Mouse (Mus musculus): ENCODE results near the gene Zfp119b. TPM values are rescaled to one million over a fixed set of nuclear protein-coding genes. Genes with fewer than 3 reads are reported as not detected.
A peak's percentile ranks its signal among the peaks of the same experiment; 100 is the strongest.
"Not testable (repeated sequence)": the region's sequence is repeated elsewhere in the genome, so short reads cannot be mapped to it uniquely, and the experiment has no call there.

The Zfp119b gene
- polyA plus RNA-seq, 1 experiment from 2014 or later: 3.6 TPM

DNA sequence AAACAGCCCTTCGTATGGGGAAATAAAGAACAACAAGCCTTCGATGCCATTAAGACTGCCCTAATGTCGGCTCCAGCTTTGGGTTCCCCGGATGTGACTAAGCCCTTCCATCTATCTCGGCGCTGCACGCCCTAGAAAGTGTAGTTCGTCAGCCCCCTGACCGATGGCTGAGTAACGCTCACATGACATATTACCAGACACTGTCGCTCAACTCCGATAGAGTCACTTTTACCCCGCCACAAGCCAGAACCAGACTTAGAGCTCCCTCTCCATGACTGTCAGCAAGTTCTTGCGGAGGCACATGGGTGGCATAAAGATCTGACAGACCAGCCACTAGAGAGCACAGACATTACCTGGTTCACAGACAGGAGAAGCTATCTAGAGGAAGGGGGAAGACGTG is 16.1 kb downstream of the Zfp119b start:
- Histone ChIP-seq H3K9me3 (peaks cover 16% of the 10 kb centered on the region), H3K4me2 (peak overlapping the region; percentile 87), H3K4me1 (peaks cover 11% of the 10 kb centered on the region; the same call in 1 of the 2 replicates), H3K27ac (replicated peaks) (peak overlapping the region; percentile 21; the same call in 1 of the 2 replicates), H3K27me3 (replicated peaks) (no peaks in the 10 kb centered on the region), H3K4me3 (peak overlapping the region; percentile 73), H3K9ac (no peak overlapping the region), H3K36me3 (peaks cover 3% of the 10 kb centered on the region)
- 0 out of 2 replicates have a peak, but pooled peaks have one; percentile 17 for ATAC-seq (ENCODE audit: extremely low read depth, insufficient number of reproducible peaks, low FRiP score, low TSS enrichment)
- WGBS: 84% methylated on average over 15 of the region's 15 CpGs

GRCm38 (mm10) chr17:55932635-55933034 is 16.7 kb downstream of the Zfp119b start:
- H3K4me3 ChIP-seq: peak overlapping the region; percentile 73
- peaks cover 12% of the 10 kb centered on the region for H3K9me3 ChIP-seq
- no peak for ATAC-seq (ENCODE audit: extremely low read depth, insufficient number of reproducible peaks, low FRiP score, low TSS enrichment)
- H3K9ac ChIP-seq: peak overlapping the region; percentile 85
- no peaks in the 10 kb centered on the region for H3K27me3 ChIP-seq (replicated peaks)
- H3K4me1 ChIP-seq: peaks cover 11% of the 10 kb centered on the region; the same call in 1 of the 2 replicates
- 69% methylated on average over 2 of the region's 2 CpGs for WGBS
- H3K4me2 ChIP-seq: peak overlapping the region; percentile 87
- no peaks in the 10 kb centered on the region; the same call in 1 of the 2 replicates for H3K36me3 ChIP-seq
- peak overlapping the region; percentile 21 for H3K27ac ChIP-seq (replicated peaks)

- 3% methylated on average over 33 of the region's 33 CpGs for WGBS
- Histone ChIP-seq H3K36me3 (no peaks in the 10 kb centered on the region; the same call in 1 of the 2 replicates), H3K27me3 (replicated peaks) (no peaks in the 10 kb centered on the region), H3K27ac (replicated peaks) (peak overlapping the region; percentile 73), H3K4me3 (peak overlapping the region; percentile 73), H3K9me3 (peaks cover 5% of the 10 kb centered on the region; the same call in 1 of the 2 replicates), H3K4me2 (peak overlapping the region; percentile 87), H3K9ac (peak overlapping the region; percentile 85), H3K4me1 (peaks cover 11% of the 10 kb centered on the region; the same call in 1 of the 2 replicates)
- ATAC-seq (ENCODE audit: extremely low read depth, insufficient number of reproducible peaks, low FRiP score, low TSS enrichment): peak; percentile 78
These were observed 17.5 kb downstream of the Zfp119b start for GRCm38 (mm10) chr17:55931553-55932502.

GRCm38 (mm10) chr17:55906669-55907068 is 42.6 kb downstream of the Zfp119b start:
- Histone ChIP-seq H3K4me3 (no peak overlapping the region), H3K27ac (replicated peaks) (no peak overlapping the region), H3K9ac (no peak overlapping the region), H3K9me3 (no peaks in the 10 kb centered on the region), H3K36me3 (no peaks in the 10 kb centered on the region), H3K4me1 (no peaks in the 10 kb centered on the region), H3K27me3 (replicated peaks) (no peaks in the 10 kb centered on the region), H3K4me2 (no peak overlapping the region)
- ATAC-seq (ENCODE audit: extremely low read depth, insufficient number of reproducible peaks, low FRiP score, low TSS enrichment): no peak

DNA sequence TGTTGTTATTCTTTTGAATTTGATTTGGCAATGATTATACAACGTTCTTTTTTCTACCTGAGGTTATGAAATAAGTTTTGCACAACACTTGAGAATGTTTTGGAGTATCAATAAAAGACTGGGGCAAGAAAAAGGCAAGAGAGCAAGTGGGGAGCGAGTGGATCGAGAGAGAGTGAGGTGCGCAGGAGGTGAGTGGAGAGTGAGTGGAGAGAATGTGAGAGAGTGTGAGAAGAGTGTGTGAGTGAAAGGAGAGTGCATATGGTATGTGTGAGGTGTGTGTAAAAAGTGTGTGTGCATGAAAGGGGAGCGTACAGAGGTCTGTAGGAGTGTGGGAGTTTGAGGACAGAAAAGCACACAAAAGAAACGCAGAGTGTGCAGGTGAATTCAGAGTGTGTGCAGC is 45.2 kb downstream of the Zfp119b start:
- Histone ChIP-seq H3K27me3 (replicated peaks) (no peaks in the 10 kb centered on the region), H3K4me2 (no peak overlapping the region), H3K9me3 (peaks cover 5% of the 10 kb centered on the region; the same call in 1 of the 2 replicates), H3K4me1 (no peaks in the 10 kb centered on the region), H3K36me3 (no peaks in the 10 kb centered on the region), H3K27ac (replicated peaks) (no peak overlapping the region), H3K9ac (no peak overlapping the region), H3K4me3 (no peak overlapping the region)
- 62% methylated on average over 6 of the region's 6 CpGs for WGBS
- no peak for ATAC-seq (ENCODE audit: extremely low read depth, insufficient number of reproducible peaks, low FRiP score, low TSS enrichment)

DNA sequence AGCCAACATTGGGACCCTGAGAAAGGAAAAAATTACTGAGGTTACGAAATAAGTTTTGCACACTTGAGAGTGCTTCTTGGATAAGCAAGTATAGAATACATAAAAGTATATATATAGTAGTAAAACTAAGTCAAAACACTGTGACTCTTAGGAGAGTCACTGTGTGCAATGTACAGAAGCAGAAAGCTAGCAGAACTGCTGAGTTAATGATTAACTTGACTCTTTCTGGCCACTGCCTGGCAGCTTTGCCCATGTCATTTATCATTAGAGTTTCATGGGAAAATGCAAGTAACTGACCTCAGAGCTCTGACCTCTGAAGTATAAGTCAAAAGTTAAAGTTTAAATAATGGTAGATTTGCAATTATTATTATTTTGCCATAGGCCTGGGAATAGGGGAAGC is 45.6 kb downstream of the Zfp119b start:
- 65% methylated on average over 1 of the region's 1 CpGs for WGBS
- H3K4me3 ChIP-seq: no peak overlapping the region
- no peak for ATAC-seq (ENCODE audit: extremely low read depth, insufficient number of reproducible peaks, low FRiP score, low TSS enrichment)
- H3K4me1 ChIP-seq: no peaks in the 10 kb centered on the region
- H3K36me3 ChIP-seq: 0 out of 2 replicates have a peak, but pooled peaks cover 3% of the 10 kb centered on the region
- H3K27me3 ChIP-seq (replicated peaks): no peaks in the 10 kb centered on the region
- H3K9me3 ChIP-seq: peaks cover 9% of the 10 kb centered on the region; the same call in 1 of the 2 replicates
- no peak overlapping the region for H3K9ac ChIP-seq
- H3K4me2 ChIP-seq: no peak overlapping the region
- H3K27ac ChIP-seq (replicated peaks): no peak overlapping the region

DNA sequence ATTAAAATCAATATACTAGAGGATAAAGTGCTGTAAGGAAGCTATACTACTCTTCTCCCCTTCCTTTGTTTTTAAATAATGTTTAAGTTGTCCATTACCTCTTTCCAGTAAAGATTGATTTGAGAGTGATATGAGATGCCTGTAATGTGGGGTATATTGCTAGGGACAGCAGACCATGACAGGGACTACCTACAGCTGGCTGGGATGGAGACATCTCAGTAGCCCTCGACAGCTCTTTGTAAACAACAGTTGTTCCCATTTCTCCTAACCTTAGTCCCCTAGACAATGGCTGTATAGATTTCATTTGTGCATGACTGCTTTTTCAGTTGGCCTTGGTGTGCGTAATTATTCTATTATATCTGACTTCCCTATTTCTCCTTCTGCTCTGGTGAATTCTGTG is 46.2 kb downstream of the Zfp119b start:
- no peak overlapping the region for H3K4me2 ChIP-seq
- H3K4me1 ChIP-seq: no peaks in the 10 kb centered on the region
- peaks cover 14% of the 10 kb centered on the region for H3K9me3 ChIP-seq
- H3K4me3 ChIP-seq: no peak overlapping the region
- H3K9ac ChIP-seq: no peak overlapping the region
- WGBS: 62% methylated on average over 2 of the region's 2 CpGs
- no peak overlapping the region for H3K27ac ChIP-seq (replicated peaks)
- no peaks in the 10 kb centered on the region for H3K27me3 ChIP-seq (replicated peaks)
- H3K36me3 ChIP-seq: peaks cover 9% of the 10 kb centered on the region
- ATAC-seq (ENCODE audit: extremely low read depth, insufficient number of reproducible peaks, low FRiP score, low TSS enrichment): no peak

DNA sequence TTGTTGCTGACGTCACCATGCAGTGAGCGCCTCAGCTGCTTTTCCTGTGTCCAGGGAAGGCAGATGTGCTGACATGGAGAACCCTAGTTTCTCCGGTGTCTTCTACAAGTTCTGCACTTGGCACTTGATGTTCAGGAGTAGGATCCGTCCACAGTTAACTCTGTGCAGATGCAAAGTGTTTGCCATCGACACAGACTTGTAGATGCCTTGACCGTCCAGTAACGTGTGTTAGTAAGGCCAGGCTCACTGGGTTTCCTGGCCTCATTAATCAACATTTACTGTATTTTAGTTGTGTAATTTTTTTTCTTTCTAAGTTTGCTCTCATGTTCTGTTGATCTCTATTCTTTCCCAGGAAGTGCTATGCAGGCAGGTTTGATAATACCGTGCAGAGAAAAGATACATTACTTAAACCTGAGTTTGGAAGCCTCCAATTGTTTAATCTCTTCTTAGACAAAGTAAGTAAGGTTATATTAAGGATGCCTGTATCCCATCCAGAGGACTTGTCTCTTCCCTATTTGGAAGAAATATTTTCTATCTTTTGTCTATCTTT is 56.8 kb downstream of the Zfp119b start:
- Histone ChIP-seq H3K27ac (replicated peaks) (peak overlapping the region; percentile 83), H3K4me2 (peak overlapping the region; percentile 74), H3K36me3 (peaks cover 22% of the 10 kb centered on the region), H3K4me3 (peak overlapping the region; percentile 60), H3K9ac (peak overlapping the region; percentile 79)
- 11% methylated on average over 6 of the region's 8 CpGs for WGBS
- not testable (repeated sequence) for ATAC-seq (ENCODE audit: extremely low read depth, insufficient number of reproducible peaks, low FRiP score, low TSS enrichment); H3K27me3 ChIP-seq (replicated peaks); H3K9me3 ChIP-seq; H3K4me1 ChIP-seq

Other genes with a start within 250 kb of the Zfp119b start
- gene Pot1b, start 236.9 kb downstream of the Zfp119b start, polyA plus RNA-seq (2015; fragmentation: Nextera tagmentation; extraction: Ambion mirVana): 4.1 and 6.4 TPM in 2 replicates
- gene Adgre4, start 199.5 kb downstream of the Zfp119b start, polyA plus RNA-seq (2015; fragmentation: Nextera tagmentation; extraction: Ambion mirVana): 0.13 and 0.16 TPM in 2 replicates
- 5.7 and 6.0 TPM in 2 replicates for gene Zfp119a, start 70.6 kb downstream of the Zfp119b start, polyA plus RNA-seq (2015; fragmentation: Nextera tagmentation; extraction: Ambion mirVana)
- 6.4 and 7.9 TPM in 2 replicates for gene Zfp959, start 57.4 kb downstream of the Zfp119b start, polyA plus RNA-seq (2015; fragmentation: Nextera tagmentation; extraction: Ambion mirVana)
- 0.34 and 1.3 TPM in 2 replicates for gene Ebi3, start 3.1 kb upstream of the Zfp119b start, polyA plus RNA-seq (2015; fragmentation: Nextera tagmentation; extraction: Ambion mirVana)
- gene Yju2, start 9.6 kb upstream of the Zfp119b start, polyA plus RNA-seq (2015; fragmentation: Nextera tagmentation; extraction: Ambion mirVana): 18.0 and 18.8 TPM in 2 replicates
- 7.9 and 8.7 TPM in 2 replicates for gene Shd, start 21.0 kb upstream of the Zfp119b start, polyA plus RNA-seq (2015; fragmentation: Nextera tagmentation; extraction: Ambion mirVana)
- 4.5 and 5.0 TPM in 2 replicates for gene Fsd1, start 37.0 kb upstream of the Zfp119b start, polyA plus RNA-seq (2015; fragmentation: Nextera tagmentation; extraction: Ambion mirVana)
- gene Stap2, start 56.1 kb upstream of the Zfp119b start, polyA plus RNA-seq (2015; fragmentation: Nextera tagmentation; extraction: Ambion mirVana): 11.9 and 14.6 TPM in 2 replicates
- gene Mpnd, start 56.2 kb upstream of the Zfp119b start, polyA plus RNA-seq (2015; fragmentation: Nextera tagmentation; extraction: Ambion mirVana): 62.1 and 68.1 TPM in 2 replicates
- gene Sh3gl1, start 87.1 kb upstream of the Zfp119b start, polyA plus RNA-seq (2015; fragmentation: Nextera tagmentation; extraction: Ambion mirVana): 85.0 and 87.6 TPM in 2 replicates
- gene Chaf1a, start 90.9 kb upstream of the Zfp119b start, polyA plus RNA-seq (2015; fragmentation: Nextera tagmentation; extraction: Ambion mirVana): 14.1 and 14.2 TPM in 2 replicates
- 37.8 and 44.2 TPM in 2 replicates for gene Ubxn6, start 125.5 kb upstream of the Zfp119b start, polyA plus RNA-seq (2015; fragmentation: Nextera tagmentation; extraction: Ambion mirVana)
- 75.0 and 89.0 TPM in 2 replicates for gene Hdgfl2, start 130.1 kb upstream of the Zfp119b start, polyA plus RNA-seq (2015; fragmentation: Nextera tagmentation; extraction: Ambion mirVana)
- gene Plin4, start 160.3 kb upstream of the Zfp119b start, polyA plus RNA-seq (2015; fragmentation: Nextera tagmentation; extraction: Ambion mirVana): 0.05 and 0.07 TPM in 2 replicates
- 0.19 and 0.47 TPM in 2 replicates for gene Plin5, start 168.1 kb upstream of the Zfp119b start, polyA plus RNA-seq (2015; fragmentation: Nextera tagmentation; extraction: Ambion mirVana)
- 0.27 TPM in 1 of 2 replicates, not detected in the other for gene Lrg1, start 172.5 kb upstream of the Zfp119b start, polyA plus RNA-seq (2015; fragmentation: Nextera tagmentation; extraction: Ambion mirVana)
- gene Sema6b, start 190.8 kb upstream of the Zfp119b start, polyA plus RNA-seq (2015; fragmentation: Nextera tagmentation; extraction: Ambion mirVana): 0.55 and 0.59 TPM in 2 replicates
- gene Tnfaip8l1, start 213.0 kb upstream of the Zfp119b start, polyA plus RNA-seq (2015; fragmentation: Nextera tagmentation; extraction: Ambion mirVana): 6.5 and 6.9 TPM in 2 replicates
- 80.5 and 91.1 TPM in 2 replicates for gene Mydgf, start 234.4 kb upstream of the Zfp119b start, polyA plus RNA-seq (2015; fragmentation: Nextera tagmentation; extraction: Ambion mirVana)

Data from heart, embryonic 13.5 days (tissue).